Mouse (Mus musculus) layer of hippocampus, adult 18-20 months (tissue): ENCODE measurements around the gene Col4a1. TPM values are rescaled to one million over a fixed set of nuclear protein-coding genes. Genes with fewer than 3 reads are reported as not detected.

Experiments used
- total RNA-seq, 2 experiments: library from RNA; stranded (reverse); gene quantifications; 2 replicates each; pipeline ENCODE4 v1.2.3; 2021

Gene Col4a1
- total RNA-seq, 2 experiments from 2014 or later, result 33.4 to 43.0 TPM

Other genes starting within 250 kb of the Col4a1 start
- gene Col4a2, start within 50 bp of the Col4a1 start, total RNA-seq, result 10 to 100 TPM; 39.6 to 42.9 TPM
- gene Rab20, start 165.9 kb upstream of the Col4a1 start, total RNA-seq, result under 1 TPM; 0.30 to 0.89 TPM
- gene Naxd, start 184.7 kb upstream of the Col4a1 start, total RNA-seq, result 10 to 100 TPM; 56.0 to 59.7 TPM
- gene Cars2, start 238.0 kb upstream of the Col4a1 start, total RNA-seq, result 10 to 100 TPM; 18.8 to 23.3 TPM
- gene Ing1, start 242.7 kb upstream of the Col4a1 start, total RNA-seq, result 10 to 100 TPM; 36.7 to 49.9 TPM